Mouse (Mus musculus): Measurements from ENCODE around the gene Asah2. TPM values are rescaled to one million over a fixed set of nuclear protein-coding genes. Genes with fewer than 3 reads are reported as not detected.

Gene Asah2
- polyA plus RNA-seq, 1 experiment = 4.3 TPM

DNA sequence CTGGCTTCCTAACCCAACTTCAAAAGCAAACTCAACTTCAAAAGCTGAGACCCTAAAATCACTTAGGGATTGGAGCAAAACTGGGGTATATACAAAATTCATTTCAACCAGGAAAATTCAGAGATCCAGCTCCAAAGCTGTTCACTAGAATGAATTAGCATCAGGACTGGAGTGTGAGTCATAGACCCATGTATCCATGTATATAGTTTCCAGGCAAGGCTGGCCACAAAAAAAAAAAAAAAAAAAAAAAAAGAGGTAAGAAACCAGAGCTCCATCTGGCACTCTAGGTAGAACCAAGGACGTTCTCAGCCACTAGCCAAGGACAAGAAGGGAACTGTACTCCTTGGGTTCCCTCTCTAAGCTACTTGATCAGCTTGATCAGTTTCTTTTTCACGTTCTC lies 154.2 kb downstream of the Asah2 start:
- 93% methylated on average over 2 of the region's 2 CpGs for WGBS
- Histone ChIP-seq H3K27ac (ENCODE audit: control insufficient read depth, insufficient read depth, low read length) (no peak overlapping the region), H3K36me3 (ENCODE audit: control insufficient read depth, insufficient read depth, low read length) (no peaks in the 10 kb centered on the region), H3K4me3 (ENCODE audit: control insufficient read depth, insufficient read depth, low read length) (no peak overlapping the region), H3K27me3 (ENCODE audit: control insufficient read depth, insufficient read depth, low read length) (no peaks in the 10 kb centered on the region), H3K4me1 (replicated peaks; ENCODE audit: control insufficient read depth, insufficient read depth, low read length) (no peaks in the 10 kb centered on the region)
- TF ChIP-seq POLR2A (IDR thresholded peaks at IDR 0.05; ENCODE audit: control insufficient read depth, extremely low read depth, insufficient read depth, low read length, poor library complexity) (no peak), CTCF (IDR thresholded peaks at IDR 0.05; ENCODE audit: borderline replicate concordance, control insufficient read depth, extremely low read depth, insufficient read depth, low read length, poor library complexity) (no peak)
- no peak for DNase-seq

DNA sequence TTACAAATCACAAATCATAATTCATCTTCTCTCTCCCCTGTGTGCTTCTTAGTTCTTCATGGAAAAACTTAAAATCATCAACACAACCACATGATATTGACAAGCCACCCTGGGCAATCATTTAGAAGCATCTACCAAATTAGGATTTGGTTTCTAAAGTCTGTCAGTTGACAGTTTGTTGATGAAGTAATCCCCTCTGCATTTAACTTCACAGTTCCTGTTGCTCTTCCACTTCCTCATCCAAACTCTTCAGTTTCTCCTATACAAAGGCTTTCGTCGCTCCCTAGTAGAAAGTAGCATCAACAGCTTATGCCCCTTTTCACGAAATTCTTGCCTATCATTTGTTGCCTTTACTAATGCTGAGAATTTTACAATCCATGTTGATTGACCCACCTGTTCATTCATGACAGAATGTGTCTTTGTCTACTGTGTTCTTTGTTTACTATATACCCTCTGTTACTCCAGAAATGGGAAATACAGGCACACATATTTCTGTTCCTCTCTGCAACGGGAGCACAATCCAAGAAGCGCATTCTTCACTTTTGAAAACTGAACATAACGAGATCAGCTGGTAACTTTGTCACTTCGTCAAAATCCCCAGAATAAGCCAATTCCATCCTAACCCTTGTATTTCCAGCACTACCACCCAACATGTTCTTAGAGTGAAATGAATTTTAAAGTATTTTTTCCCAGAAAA lies 157.1 kb downstream of the Asah2 start:
- H3K36me3 ChIP-seq (ENCODE audit: control insufficient read depth, insufficient read depth, low read length) = no peaks in the 10 kb centered on the region
- no peak for TF ChIP-seq CTCF (IDR thresholded peaks at IDR 0.05; ENCODE audit: borderline replicate concordance, control insufficient read depth, extremely low read depth, insufficient read depth, low read length, poor library complexity)
- TF ChIP-seq POLR2A (IDR thresholded peaks at IDR 0.05; ENCODE audit: control insufficient read depth, extremely low read depth, insufficient read depth, low read length, poor library complexity) = no peak
- no peak for DNase-seq
- 0 out of 2 replicates have a peak, but pooled peaks cover 2% of the 10 kb centered on the region for H3K4me1 ChIP-seq (replicated peaks; ENCODE audit: control insufficient read depth, insufficient read depth, low read length)
- H3K27me3 ChIP-seq (ENCODE audit: control insufficient read depth, insufficient read depth, low read length) = no peaks in the 10 kb centered on the region
- no peak overlapping the region for H3K27ac ChIP-seq (ENCODE audit: control insufficient read depth, insufficient read depth, low read length)
- no peak overlapping the region for H3K4me3 ChIP-seq (ENCODE audit: control insufficient read depth, insufficient read depth, low read length)
- WGBS = 78% methylated on average over 7 of the region's 7 CpGs

Other genes starting within 250 kb of the Asah2 start
- gene A1cf, start 239.4 kb downstream of the Asah2 start, polyA plus RNA-seq (2012; rRNA removed) = 0.04 and 0.08 TPM in 2 replicates

Measured in thymus, adult 2 months (tissue).